Mouse (Mus musculus) c-Kit-negative CD71-positive TER-119-positive erythroid progenitor cells, embryonic 14.5 days (primary cell): ENCODE results near the gene 5730522E02Rik.

ENCODE experiments used
- DNase-seq: peaks from one replicate; pipeline ENCODE4 v3.0.0-alpha.2; 2013; ENCODE audit warnings: low read depth, low spot score

5730522E02Rik gene

DNA sequence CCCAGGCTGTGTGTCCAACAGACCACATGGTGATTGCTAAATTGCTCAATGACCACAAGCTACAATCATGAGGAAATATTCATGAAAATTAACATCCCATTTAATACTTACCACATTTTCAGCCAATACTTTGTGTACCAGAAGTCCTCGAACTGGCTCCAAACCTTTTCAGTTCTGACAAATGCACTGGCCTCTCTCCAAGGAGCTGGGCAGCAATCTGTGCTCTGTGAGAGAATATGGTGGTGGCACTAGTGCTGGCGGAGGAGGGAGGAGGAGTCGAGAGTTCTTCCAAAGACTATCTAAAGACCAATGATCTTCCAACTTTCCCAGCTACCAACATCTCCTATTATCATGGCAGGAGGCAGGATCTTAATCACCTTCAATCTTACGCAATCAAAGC is 525.8 kb downstream of the 5730522E02Rik start:
- no peak for DNase-seq

DNA sequence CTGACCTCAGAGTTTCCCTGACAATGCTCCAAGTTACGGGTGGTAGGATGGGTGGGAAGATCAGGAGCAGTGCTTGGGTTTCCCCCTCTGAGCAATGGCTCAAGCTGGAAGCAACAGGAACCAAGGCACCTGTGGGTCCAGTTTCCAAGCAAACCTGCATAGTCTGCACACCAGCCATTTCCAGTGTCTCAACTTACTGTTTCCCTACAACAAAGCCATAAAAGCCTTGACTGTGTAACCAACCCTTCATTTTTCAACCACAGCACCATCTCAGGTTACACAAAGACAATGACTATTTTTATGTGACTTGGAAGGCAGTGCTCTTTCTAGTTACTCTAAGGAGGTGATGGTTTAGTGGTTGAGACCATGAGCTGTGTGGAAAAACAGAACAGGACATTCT is 530.7 kb downstream of the 5730522E02Rik start:
- DNase-seq, result no peak

DNA sequence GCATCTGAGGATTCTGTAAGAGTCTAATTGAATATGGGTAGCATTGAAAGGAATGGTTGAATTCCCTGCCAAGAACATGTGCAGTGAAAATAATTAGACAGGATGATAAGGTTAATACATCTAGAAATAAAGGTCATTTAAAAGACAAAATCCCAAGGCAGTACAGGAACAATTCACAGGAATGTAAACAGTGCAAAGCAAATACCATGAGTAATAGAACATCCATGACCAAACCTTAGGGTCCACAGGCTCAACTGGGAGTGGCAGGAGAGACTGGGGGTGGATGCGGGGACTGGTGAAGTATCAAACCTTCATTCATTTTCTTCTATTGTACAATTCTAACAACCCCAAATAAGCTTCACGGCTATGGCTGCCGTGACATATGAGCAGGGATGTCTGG is 536.4 kb downstream of the 5730522E02Rik start:
- no peak for DNase-seq

DNA sequence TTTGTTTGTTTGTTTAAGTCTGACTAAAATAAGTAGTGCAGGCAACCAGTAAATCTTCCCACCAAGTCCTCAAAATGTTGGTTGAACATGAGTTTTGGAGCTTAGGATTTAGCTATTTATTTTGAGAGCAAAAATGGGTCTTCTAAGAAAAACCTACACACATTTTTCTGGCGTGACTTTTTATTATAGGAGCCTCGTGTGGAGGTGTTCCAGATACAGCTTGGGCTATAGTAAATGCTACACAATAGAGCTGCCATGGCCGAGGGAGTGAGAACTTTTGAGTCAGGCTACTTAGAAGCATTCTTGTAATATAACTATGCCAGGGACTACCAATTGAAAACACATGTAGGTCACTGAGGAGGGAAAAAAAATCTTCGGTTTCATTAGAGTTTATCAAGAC is 540.5 kb downstream of the 5730522E02Rik start:
- no peak for DNase-seq

DNA sequence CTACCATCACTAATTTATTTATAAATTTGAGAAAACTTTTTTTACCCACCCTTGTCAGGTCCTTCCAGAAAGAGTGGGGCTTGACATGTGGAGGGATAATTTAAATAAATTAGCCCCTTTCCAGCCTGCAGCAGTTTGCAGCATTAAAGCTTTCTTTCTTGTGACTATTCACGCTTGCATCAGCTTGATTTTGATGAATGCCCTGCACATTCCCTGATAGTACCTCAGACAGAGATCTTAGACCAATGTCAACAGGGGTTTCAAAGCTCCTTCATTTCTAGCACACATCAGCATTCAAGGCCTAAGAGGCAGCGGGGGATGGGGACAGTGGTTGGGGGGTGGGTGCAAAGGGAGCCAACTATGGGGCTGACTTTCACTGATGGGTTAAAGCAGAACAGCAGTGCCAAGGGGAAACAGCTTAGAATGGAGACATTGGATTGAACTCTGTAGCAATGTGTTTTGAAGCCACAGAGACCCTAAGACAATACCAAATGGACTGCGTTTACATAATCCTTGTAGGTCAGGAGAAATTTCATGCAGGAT is 545.9 kb downstream of the 5730522E02Rik start:
- DNase-seq, result no peak

DNA sequence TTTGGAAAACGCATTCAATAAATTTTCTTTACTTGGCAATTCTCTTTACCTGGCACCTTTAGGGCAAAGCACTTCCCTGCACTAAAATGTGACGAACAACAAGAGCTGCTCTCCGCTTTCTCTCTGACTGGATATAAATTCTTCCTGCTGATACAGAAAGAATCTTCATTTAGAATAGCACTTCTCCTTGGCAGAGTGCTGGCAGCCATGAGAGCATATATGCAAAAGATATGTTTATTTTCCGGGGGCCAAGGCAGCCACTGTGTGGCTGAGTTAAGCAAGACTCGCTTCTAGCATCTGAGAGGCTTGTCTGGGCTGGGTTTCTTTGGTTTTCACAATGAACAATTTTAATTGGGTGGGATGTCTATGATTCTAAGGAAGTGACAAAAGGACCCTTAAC is 564.3 kb downstream of the 5730522E02Rik start:
- DNase-seq, result no peak

DNA sequence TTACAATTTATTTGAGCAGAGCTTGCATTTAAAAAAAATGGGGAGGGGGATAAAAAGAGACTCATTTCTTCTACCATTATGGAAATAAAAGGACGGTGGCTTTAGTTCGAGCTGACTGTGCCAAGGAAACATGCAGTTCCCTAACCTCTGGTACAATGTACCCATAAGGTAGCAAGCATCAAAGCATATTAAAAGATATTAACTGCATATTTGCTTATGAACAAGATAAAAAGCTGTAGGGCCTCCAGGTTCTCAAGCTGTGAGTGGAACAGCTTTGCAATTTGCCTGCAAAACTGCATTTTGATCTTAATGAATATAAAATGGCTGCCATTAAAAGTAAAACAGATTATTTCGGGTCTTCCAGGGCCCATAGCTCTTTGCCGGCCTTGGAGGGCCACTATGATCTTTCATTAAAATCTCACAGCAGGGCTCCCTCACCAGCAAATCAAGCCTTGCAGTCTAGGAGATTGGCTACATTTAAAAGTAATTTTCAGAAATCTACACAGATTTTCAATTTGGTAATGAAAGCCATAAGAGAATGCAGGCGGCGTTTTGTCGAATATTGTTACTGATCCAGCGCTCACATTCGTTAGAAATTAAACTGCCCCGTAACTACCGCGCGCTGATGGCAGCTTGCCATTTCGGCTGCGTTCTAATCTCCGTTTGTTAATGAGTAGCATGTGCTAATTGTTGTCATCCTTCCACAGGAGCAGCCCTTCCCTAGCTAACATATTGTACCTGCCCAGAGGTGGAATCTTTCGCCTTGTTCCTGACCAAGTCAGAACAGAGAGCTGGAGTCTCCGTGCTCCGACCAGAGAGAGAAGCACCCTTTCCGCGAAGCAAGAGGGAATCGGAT is 565.6 kb downstream of the 5730522E02Rik start:
- DNase-seq, result no peak

DNA sequence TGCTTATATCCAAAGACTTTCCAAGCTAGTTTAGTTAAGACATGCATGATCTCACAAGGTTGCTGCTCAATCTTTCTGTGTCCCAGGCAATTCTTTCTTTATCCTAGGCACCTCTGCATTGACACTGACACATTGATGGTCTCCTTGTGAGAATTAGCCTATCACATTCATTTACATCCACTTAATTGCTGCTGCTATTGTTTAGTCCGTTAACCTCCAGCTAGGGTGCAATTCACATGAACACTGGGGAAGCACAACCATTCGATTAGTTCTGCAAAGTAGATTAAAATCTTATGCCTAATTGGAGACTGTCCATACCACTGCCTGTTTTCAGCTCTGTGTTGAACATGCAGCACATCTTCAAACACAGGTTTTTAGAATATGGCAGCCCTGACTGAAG is 603.7 kb downstream of the 5730522E02Rik start:
- DNase-seq, result no peak

DNA sequence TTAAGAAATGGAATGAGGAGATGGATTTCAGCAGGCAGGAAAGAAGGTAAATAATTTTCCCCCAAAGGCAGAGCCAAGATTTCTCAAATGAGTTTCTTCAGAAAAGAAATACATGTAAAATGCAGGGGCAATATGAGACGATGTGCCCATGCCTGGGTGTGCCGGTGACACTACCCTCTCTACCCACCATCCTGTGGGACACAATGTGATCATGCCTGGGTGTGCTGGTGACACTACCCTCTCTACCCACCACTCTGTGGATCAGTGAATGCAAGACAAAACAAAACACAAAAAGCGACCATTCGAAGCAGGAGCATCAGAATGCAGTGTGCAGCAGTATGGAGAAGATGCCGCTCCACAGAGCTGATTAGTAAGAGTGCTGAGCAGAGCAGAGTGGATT is 610.5 kb downstream of the 5730522E02Rik start:
- DNase-seq, result no peak

DNA sequence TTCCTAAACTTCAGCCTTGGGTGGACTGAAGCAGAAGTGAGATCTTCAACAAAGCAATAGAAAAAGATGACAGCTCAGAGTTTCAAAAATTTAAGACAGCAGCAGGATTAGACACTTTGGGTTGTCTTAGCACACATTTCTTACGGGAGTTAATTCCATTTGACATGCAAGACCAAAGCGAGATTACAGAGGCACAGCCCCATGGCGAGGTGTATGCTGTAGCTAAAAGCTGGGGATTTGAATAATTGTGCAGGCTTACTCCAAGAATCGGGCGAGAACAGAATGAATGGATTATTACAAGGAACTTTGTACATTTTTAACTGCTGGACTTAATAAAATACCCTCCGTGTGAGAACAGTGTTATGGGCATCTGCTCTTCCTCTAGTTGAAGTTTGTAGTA is 615.3 kb downstream of the 5730522E02Rik start:
- no peak for DNase-seq

DNA sequence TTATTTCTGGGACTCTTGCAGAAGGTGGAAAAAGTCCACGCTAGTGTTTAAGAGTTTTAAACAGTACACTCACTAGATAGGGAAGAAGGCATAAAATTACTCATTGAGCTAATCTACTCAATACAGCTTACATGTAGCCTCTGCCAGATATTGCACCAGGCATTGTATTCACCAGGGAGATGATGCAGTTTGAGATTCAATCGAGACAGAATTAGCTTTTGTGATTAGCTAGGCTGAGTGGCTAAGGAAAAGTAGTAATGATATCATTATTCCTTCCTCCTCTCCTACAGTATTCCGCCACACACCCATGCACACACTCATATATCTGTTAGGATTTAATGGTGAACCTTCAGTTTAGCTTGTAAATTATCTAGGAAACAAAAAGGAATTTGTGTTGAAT is 615.8 kb downstream of the 5730522E02Rik start:
- no peak for DNase-seq

DNA sequence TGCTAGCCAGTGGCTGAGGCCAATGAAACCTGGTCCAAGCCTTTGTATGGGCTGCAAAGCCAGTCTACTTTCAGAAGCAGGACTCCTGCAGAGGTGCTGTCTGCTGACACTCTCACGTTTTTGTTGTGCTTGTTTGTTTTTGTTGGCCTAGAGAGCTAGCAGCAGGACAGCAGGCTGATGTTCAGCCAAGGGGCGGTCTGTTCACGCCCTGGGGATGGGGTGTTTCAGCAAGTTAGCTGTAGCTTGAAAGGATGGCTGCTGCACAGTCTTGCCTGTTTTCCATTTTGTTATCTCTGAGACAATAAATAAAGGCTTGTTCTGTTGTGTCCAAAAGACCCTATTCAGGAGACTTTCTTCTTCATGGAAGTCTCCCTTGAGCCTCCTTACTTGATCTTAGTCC is 618.3 kb downstream of the 5730522E02Rik start:
- no peak for DNase-seq

DNA sequence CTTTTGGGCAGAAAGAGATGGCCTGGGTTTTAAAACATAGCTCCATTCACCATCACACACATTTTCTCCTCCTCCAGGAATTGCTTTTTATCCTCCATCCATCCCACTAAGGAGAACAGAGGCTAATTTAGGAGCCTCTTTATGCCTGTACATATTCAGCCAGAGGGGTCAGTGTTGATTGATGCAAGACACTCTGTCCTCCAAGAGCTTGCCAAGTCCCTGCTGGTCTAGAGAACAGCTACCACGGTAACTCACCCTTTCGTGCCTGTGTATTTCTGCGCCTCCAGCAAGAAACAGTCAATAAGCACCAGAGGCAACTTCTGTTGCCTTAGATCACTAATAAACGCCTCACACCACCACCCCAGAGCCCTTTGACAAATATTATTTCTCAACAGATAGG is 620.3 kb downstream of the 5730522E02Rik start:
- DNase-seq, result no peak

DNA sequence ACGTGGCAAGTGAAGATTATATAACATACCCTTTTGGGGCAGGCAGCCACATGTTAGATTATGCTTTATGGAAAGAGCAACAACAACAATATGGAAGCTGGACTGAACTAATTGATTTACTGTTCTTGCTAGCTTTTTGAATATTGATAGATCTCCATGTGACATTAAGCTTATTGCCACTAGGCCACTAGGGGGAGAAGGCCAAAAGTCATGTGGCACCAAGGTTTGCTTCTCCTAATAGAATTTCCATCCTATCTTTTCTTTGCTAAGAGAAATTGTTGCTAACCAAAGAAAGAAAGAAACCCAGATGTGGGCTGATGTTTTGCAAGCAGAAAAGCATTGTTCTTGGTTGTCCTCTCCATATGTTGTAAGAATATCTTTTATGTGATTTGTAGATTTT is 621.1 kb downstream of the 5730522E02Rik start:
- no peak for DNase-seq

DNA sequence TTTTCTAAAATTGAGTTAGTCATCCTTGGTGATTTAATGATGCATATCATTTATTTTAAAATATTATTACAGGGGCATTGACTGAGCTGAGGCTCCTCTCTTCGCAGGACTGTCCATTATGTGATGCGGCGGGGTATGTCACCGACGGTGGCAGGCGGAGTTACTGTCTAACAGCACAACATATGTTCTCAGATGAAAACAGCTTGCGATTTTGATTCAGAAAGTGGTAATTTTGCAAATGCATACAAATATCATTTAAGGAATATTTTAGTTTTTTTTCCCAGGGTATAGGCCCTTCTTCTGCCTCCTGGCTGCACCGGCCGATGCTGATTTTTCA is 636.5 kb downstream of the 5730522E02Rik start:
- no peak for DNase-seq

DNA sequence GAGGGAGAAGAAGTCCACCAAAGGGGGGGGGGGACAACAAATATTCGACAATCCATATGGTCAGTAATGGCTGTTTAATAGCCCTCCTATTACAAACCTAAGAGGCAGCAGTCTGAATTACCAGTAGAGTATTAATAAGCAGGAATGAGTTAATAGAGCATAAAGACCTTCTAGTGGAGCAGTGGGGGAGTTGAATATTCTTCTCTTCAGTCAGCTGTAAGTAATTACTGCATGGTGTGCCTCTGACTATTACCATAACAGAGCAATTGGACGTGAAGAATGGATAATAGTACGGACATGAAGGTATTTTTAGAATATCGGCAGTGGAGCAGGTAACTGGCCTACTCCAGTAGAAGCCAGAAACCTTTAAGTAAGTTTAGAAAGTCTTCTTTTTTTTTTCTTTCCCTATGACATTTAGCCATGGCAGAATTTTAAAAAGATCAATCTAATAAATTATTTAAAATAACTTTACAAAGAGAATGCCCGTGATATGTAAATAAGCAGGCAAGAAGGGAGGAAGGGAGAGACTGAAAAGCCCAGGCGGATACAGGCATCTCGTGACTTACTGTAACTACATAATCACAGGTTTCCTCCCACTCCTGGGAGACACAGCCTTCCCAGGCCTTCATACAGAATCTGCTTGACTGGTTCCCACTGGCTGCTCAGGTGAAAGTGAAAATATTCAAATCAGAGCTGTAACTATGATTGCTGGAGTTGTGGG is 637.0 kb downstream of the 5730522E02Rik start:
- no peak for DNase-seq

DNA sequence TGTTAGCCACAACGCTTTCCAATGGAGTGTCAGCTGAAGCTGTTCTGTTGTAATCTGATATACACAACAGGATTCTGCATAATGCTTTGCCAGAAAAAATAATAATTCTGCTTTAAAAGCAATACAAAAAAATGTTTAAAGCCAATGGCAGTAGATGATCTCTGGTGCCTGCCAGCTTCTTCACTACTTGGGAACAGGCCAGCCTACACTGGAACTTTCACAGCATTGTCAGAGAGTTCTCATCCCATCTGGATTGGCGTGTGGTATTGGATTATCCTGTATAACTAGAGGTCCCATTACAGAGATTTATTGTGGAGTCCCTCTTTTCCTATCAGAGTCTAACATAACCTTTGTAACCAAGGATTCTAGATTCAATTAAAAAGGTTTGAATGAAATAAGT is 639.2 kb downstream of the 5730522E02Rik start:
- no peak for DNase-seq
